Mouse (Mus musculus) embryonic fibroblast, embryonic 13.5 days (primary cell): ENCODE measurements around the gene Arhgef26. TPM values are rescaled to one million over a fixed set of nuclear protein-coding genes. Genes with fewer than 3 reads are reported as not detected.

Source experiments
- H3K27ac ChIP-seq: 2 replicates; pipeline ENCODE4 v1.5.1; 2012; ENCODE audit warnings: low read length, control low read depth, inconsistent platforms; ENCODE audit not compliant: insufficient read depth
- H3K4me1 ChIP-seq: 2 replicates; pipeline ENCODE4 v1.6.1; 2011; ENCODE audit warnings: low read length; ENCODE audit not compliant: control insufficient read depth, insufficient read depth
- H3K4me3 ChIP-seq: 2 replicates; pipeline ENCODE4 v1.5.1; 2011; ENCODE audit warnings: mild to moderate bottlenecking, control low read depth, low read length; ENCODE audit not compliant: insufficient read depth
- CTCF ChIP-seq: IDR thresholded peaks from 2 replicates; pipeline ENCODE4 v1.5.1; 2011; ENCODE audit warnings: mild to moderate bottlenecking, control low read depth, low read length, moderate library complexity, borderline replicate concordance; ENCODE audit not compliant: insufficient read depth
- POLR2A ChIP-seq: IDR thresholded peaks from 2 replicates; pipeline ENCODE4 v1.6.1; 2011; ENCODE audit warnings: low read depth, mild to moderate bottlenecking, control low read depth, low read length, moderate library complexity
- polyA plus RNA-seq: library from polyadenylated mRNA; stranded (reverse); fragments of >200 nt; gene quantifications from 2 replicates; pipeline ENCODE4 v1.2.4, GENCODE M21; 2011; ENCODE audit warnings: low read depth; ENCODE audit not compliant: missing spikeins, insufficient read length

Gene Arhgef26
- polyA plus RNA-seq, 1 experiment = 1.1 TPM

- Histone ChIP-seq H3K4me1 (no peaks in the 10 kb centered on the region), H3K27ac (no peak overlapping the region), H3K4me3 (no peak overlapping the region)
- TF ChIP-seq POLR2A (no peak), CTCF (no peak)
Observed at GRCm38 (mm10) chr3:62470179-62470578, 132.0 kb downstream of the Arhgef26 start.

- TF ChIP-seq CTCF = no peak
- no peak for TF ChIP-seq POLR2A
- no peak overlapping the region for H3K4me3 ChIP-seq
- H3K4me1 ChIP-seq = no peaks in the 10 kb centered on the region
- H3K27ac ChIP-seq = no peak overlapping the region
Observed at GRCm38 (mm10) chr3:62484340-62484739, 146.2 kb downstream of the Arhgef26 start.

- TF ChIP-seq POLR2A (no peak), CTCF (no peak)
- H3K4me1 ChIP-seq = no peaks in the 10 kb centered on the region
Observed at GRCm38 (mm10) chr3:62492568-62492967, 154.4 kb downstream of the Arhgef26 start.

GRCm38 (mm10) chr3:62499327-62499726 is 161.2 kb downstream of the Arhgef26 start:
- TF ChIP-seq CTCF (no peak), POLR2A (no peak)
- H3K4me1 ChIP-seq = no peaks in the 10 kb centered on the region
- no peak overlapping the region for H3K4me3 ChIP-seq
- H3K27ac ChIP-seq = no peak overlapping the region

More at GRCm38 (mm10) chr3:62492568-62492967, 154.4 kb downstream of the Arhgef26 start:
- Histone ChIP-seq H3K4me3 (no peak overlapping the region), H3K27ac (no peak overlapping the region)

GRCm38 (mm10) chr3:62505166-62505900 is 167.2 kb downstream of the Arhgef26 start:
- no peaks in the 10 kb centered on the region for H3K4me1 ChIP-seq
- no peak overlapping the region for H3K27ac ChIP-seq
- TF ChIP-seq POLR2A (no peak), CTCF (no peak)
- H3K4me3 ChIP-seq = peak overlapping the region; percentile 78

GRCm38 (mm10) chr3:62506488-62507205 is 168.5 kb downstream of the Arhgef26 start, which contains the start of gene Dhx36:
Gene Dhx36 (minus strand): TSS chr3:62507004.
- no peak within 1 kb of the TSS for H3K27ac ChIP-seq
- no peaks in the 10 kb centered on the region for H3K4me1 ChIP-seq
- peak; percentile 47 for TF ChIP-seq POLR2A
- no peak for TF ChIP-seq CTCF
- H3K4me3 ChIP-seq = peak within 1 kb of the TSS; percentile 78

- TF ChIP-seq CTCF (no peak), POLR2A (no peak)
- peak overlapping the region; percentile 7; the same call in 1 of the 2 replicates for H3K4me3 ChIP-seq
- H3K4me1 ChIP-seq = no peaks in the 10 kb centered on the region
- no peak overlapping the region for H3K27ac ChIP-seq
Observed at GRCm38 (mm10) chr3:62507206-62507647, 169.1 kb downstream of the Arhgef26 start.

Other genes with a start within 250 kb of the Arhgef26 start
- 45.8 and 50.8 TPM in 2 replicates for gene Dhx36, start 168.7 kb downstream of the Arhgef26 start, polyA plus RNA-seq